Mouse (Mus musculus) heart, adult 11 months (tissue): Measurements from ENCODE around the gene Tmem196.

Source experiments
- DNase-seq: peaks from one replicate; pipeline ENCODE4 v3.0.0; 2022

Tmem196 gene

GRCm38 (mm10) chr12:119945589-119946310 lies at the start of gene Tmem196:
Tmem196 (plus strand) TSS chr12:119945822.
- DNase-seq = no peak

GRCm38 (mm10) chr12:119946311-119946692 lies 680 bp downstream of the Tmem196 start:
- DNase-seq = no peak

GRCm38 (mm10) chr12:119957041-119957440 lies 11.4 kb downstream of the Tmem196 start:
- no peak for DNase-seq

- DNase-seq = no peak
Measured at GRCm38 (mm10) chr12:119960730-119961129, 15.1 kb downstream of the Tmem196 start.

- DNase-seq = no peak
Measured at GRCm38 (mm10) chr12:119965373-119965772, 19.8 kb downstream of the Tmem196 start.

- DNase-seq = peak; percentile 57
Measured at GRCm38 (mm10) chr12:119970068-119970467, 24.4 kb downstream of the Tmem196 start.

- no peak for DNase-seq
Measured at GRCm38 (mm10) chr12:119981731-119982130, 36.1 kb downstream of the Tmem196 start.

- no peak for DNase-seq
Measured at GRCm38 (mm10) chr12:119998267-119998666, 52.6 kb downstream of the Tmem196 start.

- DNase-seq = no peak
Measured at GRCm38 (mm10) chr12:120004280-120004679, 58.7 kb downstream of the Tmem196 start.

GRCm38 (mm10) chr12:120014768-120015167 lies 69.1 kb downstream of the Tmem196 start:
- DNase-seq = no peak

- DNase-seq = no peak
Measured at GRCm38 (mm10) chr12:120015201-120015600, 69.6 kb downstream of the Tmem196 start.

GRCm38 (mm10) chr12:120028089-120028959 lies 82.7 kb downstream of the Tmem196 start:
- peak; percentile 97 for DNase-seq
